Mouse (Mus musculus): ENCODE measurements around the gene Otos. TPM values are rescaled to one million over a fixed set of nuclear protein-coding genes. Genes with fewer than 3 reads are reported as not detected.

Otos gene
- polyA plus RNA-seq, 1 experiment from 2014 or later, result 0.11 TPM

DNA sequence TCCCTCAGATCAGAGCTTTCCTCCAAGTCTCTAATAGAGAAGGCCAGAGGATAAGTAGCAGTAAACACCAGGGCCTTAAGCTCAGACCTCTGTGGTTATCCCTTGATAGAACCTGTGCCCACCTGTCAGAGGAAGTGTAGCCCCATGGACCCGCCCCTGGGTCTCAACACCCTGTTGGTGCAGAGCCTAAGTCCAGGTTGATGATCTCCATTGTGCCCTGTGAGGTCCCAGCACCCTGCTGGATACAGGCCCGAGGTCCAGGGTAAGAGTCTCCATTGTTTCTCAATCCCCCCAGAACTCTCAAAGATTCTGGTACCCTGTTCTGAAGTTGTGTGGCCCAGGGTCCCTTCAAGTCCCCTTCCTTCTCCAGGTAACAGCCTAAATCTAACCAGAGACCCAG is 2.5 kb downstream of the Otos start:
- ATAC-seq, result no peak
- Histone ChIP-seq H3K9me3 (no peaks in the 10 kb centered on the region), H3K4me1 (replicated peaks) (peaks cover 14% of the 10 kb centered on the region), H3K4me3 (replicated peaks) (no peak overlapping the region), H3K36me3 (no peaks in the 10 kb centered on the region), H3K4me2 (replicated peaks) (no peak overlapping the region), H3K27me3 (peaks cover 7% of the 10 kb centered on the region; the same call in 1 of the 2 replicates), H3K27ac (no peak overlapping the region), H3K9ac (replicated peaks) (peak overlapping the region; percentile 11; the same call in 1 of the 2 replicates)
- 59% methylated on average over 2 of the region's 2 CpGs for WGBS

GRCm38 (mm10) chr1:92644916-92645315 is 3.7 kb downstream of the Otos start:
- H3K4me3 ChIP-seq (replicated peaks), result no peak overlapping the region
- no peaks in the 10 kb centered on the region for H3K9me3 ChIP-seq
- no peak for ATAC-seq
- H3K27me3 ChIP-seq, result peaks cover 7% of the 10 kb centered on the region; the same call in 1 of the 2 replicates
- H3K9ac ChIP-seq (replicated peaks), result no peak overlapping the region
- no peak overlapping the region for H3K4me2 ChIP-seq (replicated peaks)
- no peak overlapping the region for H3K27ac ChIP-seq
- 85% methylated on average over 5 of the region's 5 CpGs for WGBS
- H3K36me3 ChIP-seq, result no peaks in the 10 kb centered on the region
- H3K4me1 ChIP-seq (replicated peaks), result peaks cover 26% of the 10 kb centered on the region

- no peak overlapping the region for H3K27ac ChIP-seq
- H3K4me3 ChIP-seq (replicated peaks), result no peak overlapping the region
- H3K27me3 ChIP-seq, result peaks cover 7% of the 10 kb centered on the region; the same call in 1 of the 2 replicates
- no peak overlapping the region for H3K4me2 ChIP-seq (replicated peaks)
- peaks cover 36% of the 10 kb centered on the region for H3K4me1 ChIP-seq (replicated peaks)
- H3K36me3 ChIP-seq, result peaks cover 6% of the 10 kb centered on the region
- 0 out of 2 replicates have a peak overlapping the region, but pooled peaks have one; percentile 19 for H3K9ac ChIP-seq (replicated peaks)
- 94% methylated on average over 4 of the region's 4 CpGs for WGBS
- ATAC-seq, result no peak
- H3K9me3 ChIP-seq, result no peaks in the 10 kb centered on the region
Measured at GRCm38 (mm10) chr1:92643691-92644090, 5.0 kb downstream of the Otos start.

DNA sequence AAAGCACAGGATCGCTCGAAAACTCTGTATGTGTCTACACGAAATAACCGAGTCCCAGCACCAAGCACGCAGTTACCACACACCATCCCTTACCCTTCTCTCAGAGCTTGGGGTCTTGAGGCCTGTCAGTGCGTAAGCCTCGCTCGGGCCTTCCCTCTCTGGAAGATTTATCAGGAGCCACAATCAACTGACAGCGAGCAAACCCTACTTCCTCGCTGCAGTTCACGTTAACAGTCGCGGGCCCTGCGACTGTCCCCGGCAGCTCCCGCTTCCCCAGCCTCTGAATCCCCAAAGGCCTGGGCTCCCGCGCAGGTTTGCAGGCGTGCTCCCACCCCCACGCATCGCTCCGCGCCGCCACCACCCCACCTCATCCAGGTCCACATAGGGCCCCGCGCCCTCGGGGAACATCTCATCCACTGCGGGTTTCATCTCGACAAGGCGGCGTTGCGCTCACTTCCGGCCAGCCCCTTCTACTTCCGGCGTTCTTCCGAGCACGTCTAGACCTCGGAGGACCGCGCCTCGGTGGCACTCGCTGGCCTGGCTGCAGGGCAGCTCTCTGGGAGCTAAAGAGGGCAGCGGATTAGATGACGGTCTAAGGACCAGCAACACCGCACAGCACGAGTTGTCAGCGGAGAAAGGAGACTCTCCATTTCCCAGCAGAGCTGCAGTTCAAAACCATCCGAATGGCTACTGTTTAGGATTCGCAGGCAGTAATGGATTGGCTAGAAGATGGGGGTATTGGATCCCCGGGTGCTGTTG is 6.9 kb downstream of the Otos start, which contains the start of gene Cops9:
TSS of gene Cops9 (minus strand) at position 472 of the 759 bp plus-strand sequence.
- Histone ChIP-seq H3K36me3 (peaks cover 26% of the 10 kb centered on the region), H3K27me3 (peaks cover 6% of the 10 kb centered on the region; the same call in 1 of the 2 replicates), H3K4me1 (replicated peaks) (peaks cover 33% of the 10 kb centered on the region), H3K9me3 (no peaks in the 10 kb centered on the region), H3K27ac (peak within 1 kb of the TSS; percentile 73), H3K9ac (replicated peaks) (peak within 1 kb of the TSS; percentile 96), H3K4me2 (replicated peaks) (peak within 1 kb of the TSS; percentile 98), H3K4me3 (replicated peaks) (peak within 1 kb of the TSS; percentile 83)
- ATAC-seq, result peak; percentile 95
- 2% methylated on average over 50 of the region's 50 CpGs for WGBS

GRCm38 (mm10) chr1:92640393-92640792 is 8.2 kb downstream of the Otos start:
- peaks cover 33% of the 10 kb centered on the region for H3K4me1 ChIP-seq (replicated peaks)
- WGBS, result 94% methylated on average over 6 of the region's 6 CpGs
- peaks cover 36% of the 10 kb centered on the region for H3K36me3 ChIP-seq
- peak overlapping the region; percentile 98 for H3K4me2 ChIP-seq (replicated peaks)
- no peak for ATAC-seq
- peak overlapping the region; percentile 83 for H3K4me3 ChIP-seq (replicated peaks)
- no peaks in the 10 kb centered on the region for H3K9me3 ChIP-seq
- H3K9ac ChIP-seq (replicated peaks), result peak overlapping the region; percentile 96; the same call in 1 of the 2 replicates
- no peak overlapping the region for H3K27ac ChIP-seq
- no peaks in the 10 kb centered on the region for H3K27me3 ChIP-seq

DNA sequence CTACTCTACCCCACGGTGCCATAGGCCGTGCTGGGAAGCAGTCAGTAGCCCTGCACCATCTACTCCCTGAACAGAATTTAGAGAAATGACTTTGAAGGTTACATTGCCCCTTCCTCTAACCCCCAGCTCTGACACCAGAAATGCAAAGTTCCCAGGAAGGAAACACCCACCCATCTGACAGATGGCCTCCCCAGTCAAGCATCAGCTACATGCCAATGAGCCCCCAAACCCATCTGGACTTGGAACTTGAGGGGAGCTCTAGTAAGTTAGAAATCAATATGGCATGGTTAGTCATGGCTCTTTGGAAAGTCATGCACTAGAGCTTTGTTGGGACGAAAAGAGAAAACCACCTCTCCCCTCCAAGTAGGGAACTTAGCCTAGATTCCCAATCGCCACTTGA is 9.9 kb downstream of the Otos start:
- Histone ChIP-seq H3K4me3 (replicated peaks) (no peak overlapping the region), H3K36me3 (peaks cover 39% of the 10 kb centered on the region), H3K27me3 (no peaks in the 10 kb centered on the region), H3K4me2 (replicated peaks) (no peak overlapping the region), H3K9me3 (no peaks in the 10 kb centered on the region), H3K9ac (replicated peaks) (no peak overlapping the region), H3K27ac (no peak overlapping the region), H3K4me1 (replicated peaks) (peaks cover 40% of the 10 kb centered on the region)
- WGBS, result 96% methylated on average over 4 of the region's 4 CpGs
- no peak for ATAC-seq

GRCm38 (mm10) chr1:92638181-92638580 is 10.5 kb downstream of the Otos start:
- no peak overlapping the region for H3K4me2 ChIP-seq (replicated peaks)
- no peak overlapping the region for H3K4me3 ChIP-seq (replicated peaks)
- peaks cover 39% of the 10 kb centered on the region for H3K36me3 ChIP-seq
- no peak for ATAC-seq
- no peak overlapping the region for H3K9ac ChIP-seq (replicated peaks)
- H3K27me3 ChIP-seq, result no peaks in the 10 kb centered on the region
- peaks cover 40% of the 10 kb centered on the region for H3K4me1 ChIP-seq (replicated peaks)
- H3K27ac ChIP-seq, result no peak overlapping the region
- H3K9me3 ChIP-seq, result no peaks in the 10 kb centered on the region
- WGBS, result 98% methylated on average over 3 of the region's 3 CpGs

DNA sequence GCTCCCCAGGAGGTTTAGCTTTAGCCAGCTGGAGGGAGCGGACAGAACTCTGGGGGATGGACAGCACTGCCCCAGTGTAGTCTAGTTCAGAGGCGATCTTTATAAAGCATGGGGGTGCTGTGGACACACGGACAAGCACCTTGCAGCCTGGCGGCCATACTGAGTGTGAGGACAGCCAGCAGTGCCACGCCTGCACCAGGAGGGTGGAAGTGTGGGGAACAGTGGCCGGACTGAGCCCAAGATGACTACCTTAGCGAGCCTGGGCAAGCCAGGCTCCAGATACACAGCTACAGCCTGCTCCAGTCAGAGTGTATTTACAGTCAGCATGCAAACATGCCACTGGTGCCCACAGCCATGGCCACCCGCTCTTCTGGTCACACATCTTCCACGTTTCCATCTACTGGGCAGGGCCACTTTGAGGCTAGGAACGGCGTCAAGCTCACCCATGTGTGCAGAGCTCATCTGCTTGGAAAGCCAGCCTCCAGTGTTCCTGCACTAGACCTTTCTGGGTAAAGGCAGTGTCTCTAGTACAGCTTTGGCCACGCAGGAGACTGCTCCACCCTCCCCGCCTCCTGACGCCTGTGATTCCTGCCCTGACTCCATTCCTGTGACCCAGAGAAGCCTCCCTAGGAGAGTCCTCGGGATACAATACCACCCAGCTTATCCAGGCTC is 11.0 kb downstream of the Otos start:
- 93% methylated on average over 15 of the region's 15 CpGs for WGBS
- Histone ChIP-seq H3K9ac (replicated peaks) (no peak overlapping the region), H3K4me3 (replicated peaks) (no peak overlapping the region), H3K9me3 (no peaks in the 10 kb centered on the region), H3K36me3 (peaks cover 39% of the 10 kb centered on the region), H3K4me1 (replicated peaks) (peaks cover 37% of the 10 kb centered on the region), H3K4me2 (replicated peaks) (no peak overlapping the region), H3K27ac (no peak overlapping the region), H3K27me3 (no peaks in the 10 kb centered on the region)
- ATAC-seq, result no peak

GRCm38 (mm10) chr1:92636676-92637075 is 12.0 kb downstream of the Otos start:
- no peak for ATAC-seq
- Histone ChIP-seq H3K36me3 (peaks cover 39% of the 10 kb centered on the region), H3K9ac (replicated peaks) (no peak overlapping the region), H3K4me1 (replicated peaks) (peaks cover 31% of the 10 kb centered on the region), H3K4me2 (replicated peaks) (no peak overlapping the region), H3K9me3 (no peaks in the 10 kb centered on the region), H3K27ac (no peak overlapping the region), H3K4me3 (replicated peaks) (no peak overlapping the region), H3K27me3 (no peaks in the 10 kb centered on the region)
- 95% methylated on average over 11 of the region's 11 CpGs for WGBS

- H3K27ac ChIP-seq, result 0 out of 2 replicates have a peak overlapping the region, but pooled peaks have one; percentile 44
- no peak overlapping the region for H3K4me3 ChIP-seq (replicated peaks)
- peaks cover 28% of the 10 kb centered on the region for H3K4me1 ChIP-seq (replicated peaks)
- H3K27me3 ChIP-seq, result no peaks in the 10 kb centered on the region
- H3K36me3 ChIP-seq, result peaks cover 39% of the 10 kb centered on the region
- no peak for ATAC-seq
- 88% methylated on average over 8 of the region's 8 CpGs for WGBS
- H3K4me2 ChIP-seq (replicated peaks), result no peak overlapping the region
- H3K9me3 ChIP-seq, result no peaks in the 10 kb centered on the region
- H3K9ac ChIP-seq (replicated peaks), result no peak overlapping the region
Measured at GRCm38 (mm10) chr1:92636015-92636414, 12.6 kb downstream of the Otos start.

- peak overlapping the region; percentile 44 for H3K27ac ChIP-seq
- peak; percentile 76 for ATAC-seq
- 0 out of 2 replicates have a peak overlapping the region, but pooled peaks have one; percentile 6 for H3K9ac ChIP-seq (replicated peaks)
- no peaks in the 10 kb centered on the region for H3K27me3 ChIP-seq
- 59% methylated on average over 4 of the region's 4 CpGs for WGBS
- H3K4me3 ChIP-seq (replicated peaks), result no peak overlapping the region
- peaks cover 39% of the 10 kb centered on the region for H3K36me3 ChIP-seq
- no peak overlapping the region for H3K4me2 ChIP-seq (replicated peaks)
- no peaks in the 10 kb centered on the region for H3K9me3 ChIP-seq
- peaks cover 19% of the 10 kb centered on the region for H3K4me1 ChIP-seq (replicated peaks)
Measured at GRCm38 (mm10) chr1:92634976-92635599, 13.6 kb downstream of the Otos start.

DNA sequence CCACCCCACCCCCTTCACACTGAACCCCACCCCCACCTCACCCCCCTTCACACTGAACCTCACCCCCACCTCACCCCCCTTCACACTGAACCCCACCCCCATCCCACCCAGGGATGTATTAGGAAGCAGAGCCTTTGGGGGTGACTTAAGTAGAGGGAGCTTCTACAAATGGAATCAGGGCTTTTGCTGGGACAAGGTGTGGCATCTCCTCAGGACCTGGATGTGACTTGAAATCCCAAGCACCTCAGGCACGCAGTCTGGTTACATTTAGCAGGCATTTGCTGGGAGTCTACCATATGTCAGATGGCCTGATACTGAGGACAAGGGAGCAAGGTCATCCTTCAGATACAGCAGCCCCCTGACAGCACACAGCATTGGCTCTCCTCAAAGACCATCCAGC is 14.1 kb downstream of the Otos start:
- Histone ChIP-seq H3K27me3 (no peaks in the 10 kb centered on the region), H3K4me2 (replicated peaks) (no peak overlapping the region), H3K9ac (replicated peaks) (0 out of 2 replicates have a peak overlapping the region, but pooled peaks have one; percentile 6), H3K4me1 (replicated peaks) (peaks cover 13% of the 10 kb centered on the region; the same call in 1 of the 2 replicates), H3K9me3 (no peaks in the 10 kb centered on the region), H3K36me3 (peaks cover 39% of the 10 kb centered on the region), H3K4me3 (replicated peaks) (no peak overlapping the region), H3K27ac (peak overlapping the region; percentile 44; the same call in 1 of the 2 replicates)
- peak; percentile 21 for ATAC-seq
- 77% methylated on average over 1 of the region's 1 CpGs for WGBS
